Mouse (Mus musculus): ENCODE measurements around the gene Nat10. TPM values are rescaled to one million over a fixed set of nuclear protein-coding genes. Genes with fewer than 3 reads are reported as not detected.

Gene Nat10
- 70.1 and 80.2 TPM in 2 replicates for polyA plus RNA-seq (2012; rRNA removed)

DNA sequence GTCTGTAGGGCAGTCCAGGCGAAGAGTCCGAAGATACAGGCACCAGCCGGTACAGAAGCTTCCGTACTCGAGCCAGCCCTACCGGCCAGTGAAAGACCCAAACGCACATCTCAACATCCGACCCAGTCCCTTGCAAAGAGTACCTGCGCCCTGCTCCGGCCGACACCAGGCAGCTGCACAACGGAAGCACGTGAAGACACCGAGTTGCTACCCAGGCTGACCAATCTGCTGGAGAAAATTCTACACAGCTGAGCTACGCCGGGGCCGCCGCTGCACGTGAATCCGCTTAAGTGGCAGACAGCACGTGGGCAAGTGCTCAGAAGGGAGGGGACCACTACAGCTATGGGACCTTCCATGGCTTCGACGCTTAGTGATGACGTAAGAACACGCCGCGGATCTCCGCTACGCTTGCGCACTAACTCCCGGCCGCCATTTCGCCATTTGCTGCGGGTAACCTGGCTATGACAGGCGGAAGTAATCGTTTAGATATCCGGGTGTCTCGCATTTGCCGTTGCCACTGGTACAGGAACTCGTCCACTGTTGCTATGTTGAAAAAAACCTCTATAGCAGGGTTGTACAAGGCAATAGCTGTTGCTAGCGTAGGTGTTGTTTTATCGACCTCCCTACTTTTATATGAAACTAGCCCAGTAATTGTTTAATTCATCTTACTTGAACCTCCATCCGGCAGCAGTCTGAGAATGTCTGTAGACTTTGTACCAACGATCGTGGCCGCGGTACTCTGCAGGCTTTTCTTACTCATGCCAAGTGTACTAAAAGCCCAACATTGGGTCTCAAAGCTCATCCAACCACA, at the start of gene Nat10:
Gene Nat10, minus strand, starts transcription at position 365 of the 811 bp plus-strand sequence.
- no peak for TF ChIP-seq POLR2A (IDR thresholded peaks at IDR 0.05; ENCODE audit: control insufficient read depth, extremely low read depth, insufficient read depth, low read length, poor library complexity)
- Histone ChIP-seq H3K4me3 (ENCODE audit: control insufficient read depth, insufficient read depth, low read length) (peak within 1 kb of the TSS; percentile 56), H3K27me3 (ENCODE audit: control insufficient read depth, insufficient read depth, low read length) (no peaks in the 10 kb centered on the region), H3K27ac (ENCODE audit: control insufficient read depth, insufficient read depth, low read length) (no peak within 1 kb of the TSS), H3K36me3 (ENCODE audit: control insufficient read depth, insufficient read depth, low read length) (peaks cover 5% of the 10 kb centered on the region), H3K4me1 (replicated peaks; ENCODE audit: control insufficient read depth, insufficient read depth, low read length) (peaks cover 2% of the 10 kb centered on the region; the same call in 1 of the 2 replicates)
- under 1% methylated on average over 47 of the region's 47 CpGs for WGBS
- peak; percentile 97 for DNase-seq

DNA sequence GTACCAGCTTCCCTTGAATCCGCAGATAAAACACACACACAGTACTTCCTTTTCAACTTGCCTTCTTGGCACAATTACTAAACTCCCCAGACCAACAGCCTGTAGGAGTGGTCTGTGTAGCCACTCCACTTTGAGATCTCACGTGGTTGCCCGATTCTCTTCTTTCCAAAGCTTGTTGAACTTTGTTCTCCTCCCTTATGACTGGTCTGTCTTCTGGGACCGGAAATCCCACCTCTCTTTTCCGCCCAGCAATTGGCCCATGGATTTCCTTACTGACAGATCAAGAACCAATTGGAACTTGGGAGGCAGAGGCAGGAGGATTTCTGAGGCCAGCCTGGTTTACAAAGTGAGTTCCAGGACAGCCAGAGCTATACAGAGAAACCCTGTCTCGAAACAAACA, 49.3 kb upstream of the Nat10 start:
- no peak for DNase-seq
- H3K27me3 ChIP-seq (ENCODE audit: control insufficient read depth, insufficient read depth, low read length): no peaks in the 10 kb centered on the region
- no peaks in the 10 kb centered on the region for H3K4me1 ChIP-seq (replicated peaks; ENCODE audit: control insufficient read depth, insufficient read depth, low read length)
- H3K36me3 ChIP-seq (ENCODE audit: control insufficient read depth, insufficient read depth, low read length): no peaks in the 10 kb centered on the region
- no peak for TF ChIP-seq POLR2A (IDR thresholded peaks at IDR 0.05; ENCODE audit: control insufficient read depth, extremely low read depth, insufficient read depth, low read length, poor library complexity)
- TF ChIP-seq CTCF (IDR thresholded peaks at IDR 0.05; ENCODE audit: borderline replicate concordance, control insufficient read depth, extremely low read depth, insufficient read depth, low read length, poor library complexity): no peak
- 88% methylated on average over 6 of the region's 6 CpGs for WGBS
- no peak overlapping the region for H3K4me3 ChIP-seq (ENCODE audit: control insufficient read depth, insufficient read depth, low read length)
- no peak overlapping the region for H3K27ac ChIP-seq (ENCODE audit: control insufficient read depth, insufficient read depth, low read length)

DNA sequence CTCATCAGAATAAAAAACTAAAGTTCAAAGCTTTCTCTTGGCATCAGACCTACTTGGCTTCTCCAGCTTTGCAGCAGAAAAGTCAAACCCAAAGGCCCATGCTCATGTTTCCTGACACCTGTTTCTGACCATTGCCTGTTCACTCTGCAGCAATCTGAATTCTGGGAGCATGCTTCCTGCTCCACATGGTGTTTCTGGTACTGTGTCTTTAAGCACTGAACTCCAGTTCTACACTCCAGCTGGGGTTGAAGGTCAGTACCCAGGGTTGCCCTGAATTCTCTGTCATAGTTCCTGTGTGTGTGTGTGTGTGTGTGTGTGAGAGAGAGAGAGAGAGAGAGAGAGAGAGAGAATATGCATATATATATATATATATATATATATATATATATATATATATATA, 47.4 kb upstream of the Nat10 start:
- no peaks in the 10 kb centered on the region for H3K36me3 ChIP-seq (ENCODE audit: control insufficient read depth, insufficient read depth, low read length)
- H3K4me1 ChIP-seq (replicated peaks; ENCODE audit: control insufficient read depth, insufficient read depth, low read length): no peaks in the 10 kb centered on the region
- TF ChIP-seq CTCF (IDR thresholded peaks at IDR 0.05; ENCODE audit: borderline replicate concordance, control insufficient read depth, extremely low read depth, insufficient read depth, low read length, poor library complexity): no peak
- no peak for TF ChIP-seq POLR2A (IDR thresholded peaks at IDR 0.05; ENCODE audit: control insufficient read depth, extremely low read depth, insufficient read depth, low read length, poor library complexity)
- H3K4me3 ChIP-seq (ENCODE audit: control insufficient read depth, insufficient read depth, low read length): no peak overlapping the region
- H3K27ac ChIP-seq (ENCODE audit: control insufficient read depth, insufficient read depth, low read length): no peak overlapping the region
- H3K27me3 ChIP-seq (ENCODE audit: control insufficient read depth, insufficient read depth, low read length): no peaks in the 10 kb centered on the region
- no peak for DNase-seq

DNA sequence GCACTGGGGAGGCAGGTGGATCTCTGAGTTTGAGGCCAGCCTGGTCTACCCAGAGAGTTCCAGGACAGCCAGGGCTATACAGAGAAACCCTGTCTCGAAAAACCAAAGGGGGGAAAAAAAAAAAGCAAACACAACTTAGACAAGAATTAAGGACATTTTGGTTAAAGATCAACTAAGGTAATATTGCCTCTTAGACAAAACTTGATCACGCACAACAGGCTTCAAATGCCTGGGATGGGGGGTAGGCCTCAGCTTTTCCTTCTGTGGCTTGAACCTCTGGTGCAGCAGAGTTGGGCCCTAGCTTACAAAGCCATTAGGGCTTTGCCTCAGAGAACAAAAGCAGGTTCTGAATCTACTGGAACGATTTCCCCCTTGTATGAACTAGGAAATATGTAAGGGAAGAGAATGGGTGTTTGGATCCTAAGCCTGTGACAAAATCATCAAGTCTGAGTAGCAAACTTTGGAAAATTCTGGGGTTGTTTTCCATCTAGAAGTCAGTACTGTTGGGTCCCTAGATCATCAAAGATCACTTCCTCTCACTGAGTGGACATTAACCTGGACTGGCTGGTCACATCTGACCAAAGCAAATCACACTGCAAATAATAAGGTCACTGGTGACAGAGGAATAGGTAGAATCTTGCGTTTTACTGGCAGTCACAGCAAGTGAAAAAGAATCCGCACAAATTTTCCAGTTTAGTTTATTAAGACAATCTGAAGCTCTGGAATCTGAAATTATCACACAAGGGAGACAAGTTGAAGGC, 42.9 kb upstream of the Nat10 start:
- Histone ChIP-seq H3K36me3 (ENCODE audit: control insufficient read depth, insufficient read depth, low read length) (no peaks in the 10 kb centered on the region), H3K4me3 (ENCODE audit: control insufficient read depth, insufficient read depth, low read length) (no peak overlapping the region), H3K27me3 (ENCODE audit: control insufficient read depth, insufficient read depth, low read length) (no peaks in the 10 kb centered on the region), H3K4me1 (replicated peaks; ENCODE audit: control insufficient read depth, insufficient read depth, low read length) (no peaks in the 10 kb centered on the region), H3K27ac (ENCODE audit: control insufficient read depth, insufficient read depth, low read length) (no peak overlapping the region)
- DNase-seq: no peak
- WGBS: 92% methylated on average over 5 of the region's 5 CpGs
- TF ChIP-seq CTCF (IDR thresholded peaks at IDR 0.05; ENCODE audit: borderline replicate concordance, control insufficient read depth, extremely low read depth, insufficient read depth, low read length, poor library complexity) (no peak), POLR2A (IDR thresholded peaks at IDR 0.05; ENCODE audit: control insufficient read depth, extremely low read depth, insufficient read depth, low read length, poor library complexity) (no peak)

DNA sequence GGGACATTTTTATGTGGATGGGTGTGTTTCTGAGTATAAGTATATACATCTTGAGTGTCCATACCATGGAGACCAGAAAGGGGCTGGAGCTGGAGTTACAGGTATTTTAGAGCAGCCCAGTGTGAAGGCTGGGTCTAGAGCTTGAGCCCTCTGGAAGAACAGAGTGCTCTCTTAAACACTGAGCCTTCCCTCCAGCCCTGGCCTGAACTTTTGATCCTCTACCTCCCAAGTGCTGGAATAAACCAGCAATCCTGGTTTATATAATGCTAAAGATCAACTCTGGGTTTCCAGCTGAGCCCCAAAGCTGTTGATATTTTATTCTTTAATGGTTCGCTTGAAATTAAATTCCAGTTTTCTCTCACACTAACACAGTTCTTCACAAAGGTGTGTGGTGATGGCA, 41.4 kb upstream of the Nat10 start:
- H3K27ac ChIP-seq (ENCODE audit: control insufficient read depth, insufficient read depth, low read length): no peak overlapping the region
- DNase-seq: no peak

DNA sequence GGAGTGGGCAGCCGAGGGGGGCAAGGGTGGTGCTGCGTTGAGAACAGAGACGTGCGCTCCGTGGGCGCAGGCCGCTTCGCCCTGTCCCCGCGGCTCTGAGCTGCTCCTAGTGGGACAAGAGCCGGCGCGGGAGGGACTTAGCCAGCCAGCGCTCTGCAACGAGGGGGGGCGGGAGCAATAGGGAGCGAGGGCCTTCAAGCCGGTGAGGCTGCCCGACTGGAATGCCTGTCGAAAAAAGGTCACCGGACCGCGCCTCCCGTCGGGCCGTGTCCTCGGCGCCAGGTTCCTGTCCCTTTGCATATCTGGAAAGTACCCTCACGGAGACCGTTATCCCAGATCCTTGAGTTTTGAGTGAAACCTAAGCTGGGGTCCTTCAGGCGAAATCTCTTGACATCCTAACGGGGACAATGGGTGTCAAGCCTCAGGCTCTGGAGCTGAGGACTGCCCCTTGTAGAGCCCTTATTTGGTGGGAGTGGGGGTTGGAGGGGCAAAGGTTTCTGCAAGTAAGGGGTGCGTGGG, 36.5 kb upstream of the Nat10 start, which contains the start of gene Caprin1:
Gene Caprin1, minus strand, starts transcription at position 159 of the 519 bp plus-strand sequence.
- DNase-seq: peak; percentile 91
- under 1% methylated on average over 33 of the region's 33 CpGs for WGBS
- peak within 1 kb of the TSS; percentile 93 for H3K4me3 ChIP-seq (ENCODE audit: control insufficient read depth, insufficient read depth, low read length)
- TF ChIP-seq CTCF (IDR thresholded peaks at IDR 0.05; ENCODE audit: borderline replicate concordance, control insufficient read depth, extremely low read depth, insufficient read depth, low read length, poor library complexity) (peak; percentile 33; the same call in 1 of the 2 replicates), POLR2A (IDR thresholded peaks at IDR 0.05; ENCODE audit: control insufficient read depth, extremely low read depth, insufficient read depth, low read length, poor library complexity) (peak; percentile 81)
- H3K27me3 ChIP-seq (ENCODE audit: control insufficient read depth, insufficient read depth, low read length): no peaks in the 10 kb centered on the region
- H3K4me1 ChIP-seq (replicated peaks; ENCODE audit: control insufficient read depth, insufficient read depth, low read length): peaks cover 2% of the 10 kb centered on the region; the same call in 1 of the 2 replicates
- H3K27ac ChIP-seq (ENCODE audit: control insufficient read depth, insufficient read depth, low read length): peak within 1 kb of the TSS; percentile 89
- H3K36me3 ChIP-seq (ENCODE audit: control insufficient read depth, insufficient read depth, low read length): peaks cover 14% of the 10 kb centered on the region; the same call in 1 of the 2 replicates

More for the DNA sequence above, 41.4 kb upstream of the Nat10 start:
- TF ChIP-seq CTCF (IDR thresholded peaks at IDR 0.05; ENCODE audit: borderline replicate concordance, control insufficient read depth, extremely low read depth, insufficient read depth, low read length, poor library complexity): no peak
- TF ChIP-seq POLR2A (IDR thresholded peaks at IDR 0.05; ENCODE audit: control insufficient read depth, extremely low read depth, insufficient read depth, low read length, poor library complexity): no peak
- no peaks in the 10 kb centered on the region for H3K27me3 ChIP-seq (ENCODE audit: control insufficient read depth, insufficient read depth, low read length)
- no peaks in the 10 kb centered on the region for H3K36me3 ChIP-seq (ENCODE audit: control insufficient read depth, insufficient read depth, low read length)
- no peaks in the 10 kb centered on the region; the same call in 1 of the 2 replicates for H3K4me1 ChIP-seq (replicated peaks; ENCODE audit: control insufficient read depth, insufficient read depth, low read length)
- H3K4me3 ChIP-seq (ENCODE audit: control insufficient read depth, insufficient read depth, low read length): no peak overlapping the region
- WGBS: 94% methylated on average over 1 of the region's 1 CpGs

Measured in thymus, adult 2 months (tissue).